Mouse (Mus musculus) stomach, embryonic 14.5 days (tissue): ENCODE measurements at regions not wholly inside any gene's neighbourhood (a gene's known extent, or its start where the extent isn't known, plus 50 kb on each side); places are given as distances from the start of the nearest gene placed in this dataset.
A peak's percentile ranks its signal among the peaks of the same experiment; 100 is the strongest.

Experiments
- ATAC-seq: fragments of 200-750 bp; cut with Nextera tagmentation; 2 replicates; pipeline ENCODE4 v1.8.0; 2017; ENCODE audit warnings: low read depth, moderate TSS enrichment; ENCODE audit not compliant: insufficient number of reproducible peaks, insufficient read depth, low FRiP score
- H3K27ac ChIP-seq: fragments of 300-500 bp; sonication (generic); 2 replicates; pipeline ENCODE4 v1.5.1; 2014; ENCODE audit warnings: mild to moderate bottlenecking, low read length, moderate library complexity, mixed read lengths
- H3K27me3 ChIP-seq: fragments of 300-500 bp; sonication (generic); 2 replicates; pipeline ENCODE4 v1.6.1; 2014; ENCODE audit warnings: low read length, control low read depth, mixed read lengths; ENCODE audit not compliant: control insufficient read depth, insufficient read depth
- H3K36me3 ChIP-seq: fragments of 300-500 bp; sonication (generic); 2 replicates; pipeline ENCODE4 v1.6.1; 2014; ENCODE audit warnings: mild to moderate bottlenecking, control low read depth, low read length, moderate library complexity, mixed read lengths; ENCODE audit not compliant: control insufficient read depth, insufficient read depth
- H3K4me1 ChIP-seq: fragments of 300-500 bp; sonication (generic); 2 replicates; pipeline ENCODE4 v1.6.1; 2014; ENCODE audit warnings: low read length, control low read depth, mixed read lengths; ENCODE audit not compliant: control insufficient read depth, insufficient read depth
- H3K4me2 ChIP-seq: fragments of 300-500 bp; sonication (generic); replicated peaks from 2 replicates; pipeline ENCODE4 v1.6.1; 2014; ENCODE audit warnings: low read depth, low read length, control low read depth
- H3K4me3 ChIP-seq: fragments of 300-500 bp; sonication (generic); 2 replicates; pipeline ENCODE4 v1.5.1; 2014; ENCODE audit warnings: low read depth, low read length, control low read depth
- H3K9ac ChIP-seq: fragments of 300-500 bp; sonication (generic); replicated peaks from 2 replicates; pipeline ENCODE4 v1.6.1; 2014; ENCODE audit warnings: low read depth, mild to moderate bottlenecking, control low read depth, low read length, moderate library complexity, mixed read lengths
- H3K9me3 ChIP-seq: fragments of 300-500 bp; sonication (generic); 2 replicates; pipeline ENCODE4 v1.6.1; 2016; ENCODE audit warnings: low read depth, low read length, control low read depth; ENCODE audit not compliant: control insufficient read depth
- WGBS: fragments of 180-500 bp; shearing (Covaris S2); extraction: QIAGEN DNeasy Blood & Tissue Kit; methylation state at CpG from one replicate; pipeline ENCODE4 v1.1.7; 2014; 5-methylcytosine and 5-hydroxymethylcytosine counted together

DNA sequence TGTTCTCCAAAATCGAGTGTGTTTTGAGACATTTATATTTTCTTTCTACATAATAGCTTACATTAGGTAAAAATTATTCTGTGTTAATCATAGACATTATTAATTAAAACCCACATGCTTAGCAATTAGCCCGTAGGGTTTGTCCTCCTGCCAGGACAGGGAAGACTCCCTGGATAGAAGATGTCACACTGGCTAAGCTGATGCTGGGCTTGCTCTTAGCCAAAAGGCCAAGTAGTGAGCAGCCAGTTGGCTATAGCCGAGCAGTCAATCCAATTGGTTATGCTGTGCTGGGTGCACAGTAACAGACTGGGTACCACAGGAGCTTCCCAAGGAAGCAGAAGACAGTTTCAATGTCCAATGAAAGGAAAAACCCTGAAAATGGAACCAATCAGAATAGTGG lies 166.0 kb upstream of the Rnf219 start:
- H3K27ac ChIP-seq = no peak overlapping the region
- H3K4me1 ChIP-seq = no peaks in the 10 kb centered on the region
- no peak overlapping the region for H3K4me3 ChIP-seq
- no peak for ATAC-seq
- H3K36me3 ChIP-seq = no peaks in the 10 kb centered on the region
- H3K9ac ChIP-seq = no peak overlapping the region
- H3K9me3 ChIP-seq = no peaks in the 10 kb centered on the region
- WGBS = 85% methylated on average over 3 of the region's 3 CpGs
- no peaks in the 10 kb centered on the region for H3K27me3 ChIP-seq
- H3K4me2 ChIP-seq = no peak overlapping the region

DNA sequence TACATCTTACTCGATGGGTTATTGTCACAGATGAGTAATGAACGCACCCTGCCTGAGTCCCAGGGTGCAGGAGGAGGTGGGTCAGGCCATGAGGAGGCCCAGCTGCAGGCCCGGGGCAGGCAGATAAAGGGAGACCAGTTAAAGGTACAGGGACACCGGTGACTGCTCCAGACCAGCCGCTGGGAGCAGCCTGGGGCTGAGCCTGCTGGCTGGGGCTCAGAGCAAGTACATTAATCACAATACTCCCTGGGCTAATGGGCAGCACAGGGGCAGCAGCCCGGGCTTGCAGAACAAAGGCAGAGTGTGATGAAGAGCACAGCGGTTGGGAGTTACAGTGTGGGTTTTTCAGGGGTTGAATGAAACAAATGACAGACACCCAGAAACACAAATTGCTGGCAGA lies 154.4 kb upstream of the Rnf219 start:
- H3K27ac ChIP-seq = no peak overlapping the region
- H3K4me1 ChIP-seq = no peaks in the 10 kb centered on the region
- WGBS = 8% methylated on average over 7 of the region's 7 CpGs
- no peaks in the 10 kb centered on the region for H3K36me3 ChIP-seq
- H3K4me3 ChIP-seq = no peak overlapping the region
- no peak overlapping the region for H3K9ac ChIP-seq
- H3K9me3 ChIP-seq = no peaks in the 10 kb centered on the region
- no peak overlapping the region for H3K4me2 ChIP-seq
- no peaks in the 10 kb centered on the region for H3K27me3 ChIP-seq
- 0 out of 2 replicates have a peak, but pooled peaks have one; percentile 37 for ATAC-seq

DNA sequence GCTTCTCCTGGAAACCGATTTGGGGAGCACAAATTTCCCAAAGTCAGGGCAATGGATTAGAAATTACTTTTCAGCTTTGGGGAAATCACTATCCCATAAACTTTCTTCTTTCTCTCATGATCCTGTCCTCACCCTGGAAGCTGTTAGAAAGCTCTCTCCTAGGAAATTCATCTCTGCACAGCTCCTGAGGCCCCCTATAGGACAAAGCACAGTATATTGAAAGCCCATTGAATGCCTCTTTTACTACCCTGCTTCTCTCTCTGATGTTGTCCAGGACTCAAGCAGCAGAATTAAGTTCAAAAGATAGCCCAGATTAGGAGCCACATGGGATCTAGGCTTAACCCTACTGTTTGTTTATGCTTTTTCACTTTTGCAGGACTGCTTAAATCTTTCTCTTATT lies 139.3 kb upstream of the Rnf219 start:
- Histone ChIP-seq H3K36me3 (no peaks in the 10 kb centered on the region), H3K4me1 (no peaks in the 10 kb centered on the region), H3K27ac (no peak overlapping the region), H3K9ac (no peak overlapping the region), H3K4me3 (no peak overlapping the region), H3K4me2 (no peak overlapping the region), H3K27me3 (no peaks in the 10 kb centered on the region), H3K9me3 (no peaks in the 10 kb centered on the region)
- 65% methylated on average over 1 of the region's 1 CpGs for WGBS
- no peak for ATAC-seq

DNA sequence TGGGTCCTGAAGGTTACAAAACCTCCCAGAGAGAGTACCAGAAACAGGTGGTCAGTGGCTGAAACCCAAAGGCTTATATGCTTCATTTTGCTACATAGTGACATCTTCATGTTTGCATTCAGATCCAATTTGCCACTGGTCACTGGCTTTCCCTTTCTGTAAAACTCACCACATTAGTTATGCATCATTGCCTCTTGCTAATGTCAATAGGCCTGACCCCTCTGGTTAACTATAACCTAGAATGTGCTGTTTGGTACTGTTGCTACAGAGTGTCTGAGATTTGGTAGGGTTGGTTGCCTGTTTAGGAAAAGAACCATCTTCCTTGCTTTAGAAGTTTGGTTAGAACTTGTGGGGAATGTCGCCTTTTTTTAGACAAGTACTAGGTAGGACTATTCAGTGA lies 136.3 kb upstream of the Rnf219 start:
- Histone ChIP-seq H3K27ac (no peak overlapping the region), H3K4me3 (no peak overlapping the region), H3K27me3 (no peaks in the 10 kb centered on the region), H3K36me3 (no peaks in the 10 kb centered on the region), H3K4me2 (no peak overlapping the region), H3K4me1 (no peaks in the 10 kb centered on the region), H3K9me3 (no peaks in the 10 kb centered on the region), H3K9ac (no peak overlapping the region)
- ATAC-seq = no peak
- WGBS = 88% methylated on average over 1 of the region's 1 CpGs

DNA sequence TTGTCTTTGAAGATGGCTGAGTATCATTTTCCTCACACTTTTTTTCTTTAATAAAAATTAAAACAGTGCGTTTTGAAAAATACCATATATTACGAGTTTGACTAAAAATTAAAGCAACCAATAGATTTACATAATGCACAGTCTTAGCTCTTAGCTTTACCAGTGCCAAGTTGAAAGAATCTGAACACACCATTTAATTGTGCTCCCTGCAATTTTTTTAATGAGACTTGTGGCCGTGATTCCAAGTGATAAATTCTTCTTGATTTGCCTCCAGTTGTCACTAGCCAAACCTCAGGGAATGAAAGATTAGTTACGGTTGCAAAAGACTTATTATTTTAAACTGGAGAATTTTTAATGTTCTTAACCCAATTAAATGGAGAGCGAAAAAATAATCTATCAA lies 127.5 kb upstream of the Rnf219 start:
- Histone ChIP-seq H3K36me3 (no peaks in the 10 kb centered on the region), H3K27me3 (no peaks in the 10 kb centered on the region), H3K4me2 (no peak overlapping the region), H3K9ac (no peak overlapping the region), H3K27ac (no peak overlapping the region), H3K9me3 (no peaks in the 10 kb centered on the region), H3K4me1 (no peaks in the 10 kb centered on the region), H3K4me3 (no peak overlapping the region)
- ATAC-seq = no peak
- 85% methylated on average over 5 of the region's 5 CpGs for WGBS

DNA sequence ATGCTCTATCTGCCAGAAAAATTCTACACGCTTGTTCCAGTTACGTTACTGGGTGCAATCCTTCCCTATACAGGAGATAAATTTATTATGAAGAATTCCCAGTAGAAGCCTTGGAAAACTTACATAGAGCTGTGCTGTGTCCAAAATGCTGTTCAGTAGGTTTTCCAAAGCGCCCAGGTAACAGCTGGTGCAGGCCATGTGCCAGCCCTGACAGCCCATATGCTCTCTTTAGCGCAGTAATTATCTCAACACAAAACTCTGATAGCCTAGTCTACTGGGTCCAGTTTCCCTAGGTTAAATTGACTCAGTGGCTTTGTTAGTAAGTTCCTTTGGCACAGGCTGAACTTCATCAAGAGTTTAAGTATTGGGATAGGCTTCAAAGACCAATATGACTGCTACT lies 122.2 kb upstream of the Rnf219 start:
- Histone ChIP-seq H3K4me2 (no peak overlapping the region), H3K36me3 (no peaks in the 10 kb centered on the region), H3K9ac (no peak overlapping the region), H3K27ac (no peak overlapping the region), H3K4me3 (no peak overlapping the region), H3K9me3 (no peaks in the 10 kb centered on the region), H3K27me3 (no peaks in the 10 kb centered on the region), H3K4me1 (no peaks in the 10 kb centered on the region)
- 81% methylated on average over 4 of the region's 4 CpGs for WGBS
- no peak for ATAC-seq

DNA sequence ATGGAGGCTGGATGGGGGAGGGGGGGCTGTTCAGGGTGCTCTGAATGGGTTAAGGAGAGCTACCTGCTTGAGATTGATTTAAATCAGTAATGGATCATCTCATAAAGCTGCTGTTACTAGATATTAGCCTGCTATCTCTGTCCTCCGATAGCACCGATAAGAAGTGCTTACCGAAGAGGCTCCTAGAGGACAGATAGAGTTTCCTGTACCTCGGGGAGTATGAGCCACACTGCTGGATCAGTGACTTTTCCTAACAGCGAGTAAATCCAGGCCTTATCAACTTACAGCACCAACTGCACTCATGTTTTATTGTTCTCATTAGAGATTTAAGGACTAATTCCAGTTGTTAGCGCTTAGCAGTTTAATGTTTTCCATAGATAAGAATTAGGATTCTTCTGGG lies 120.3 kb upstream of the Rnf219 start:
- Histone ChIP-seq H3K27ac (no peak overlapping the region), H3K4me1 (no peaks in the 10 kb centered on the region), H3K27me3 (no peaks in the 10 kb centered on the region), H3K9me3 (no peaks in the 10 kb centered on the region), H3K36me3 (no peaks in the 10 kb centered on the region), H3K9ac (no peak overlapping the region), H3K4me2 (no peak overlapping the region), H3K4me3 (no peak overlapping the region)
- WGBS = 57% methylated on average over 6 of the region's 6 CpGs
- no peak for ATAC-seq

DNA sequence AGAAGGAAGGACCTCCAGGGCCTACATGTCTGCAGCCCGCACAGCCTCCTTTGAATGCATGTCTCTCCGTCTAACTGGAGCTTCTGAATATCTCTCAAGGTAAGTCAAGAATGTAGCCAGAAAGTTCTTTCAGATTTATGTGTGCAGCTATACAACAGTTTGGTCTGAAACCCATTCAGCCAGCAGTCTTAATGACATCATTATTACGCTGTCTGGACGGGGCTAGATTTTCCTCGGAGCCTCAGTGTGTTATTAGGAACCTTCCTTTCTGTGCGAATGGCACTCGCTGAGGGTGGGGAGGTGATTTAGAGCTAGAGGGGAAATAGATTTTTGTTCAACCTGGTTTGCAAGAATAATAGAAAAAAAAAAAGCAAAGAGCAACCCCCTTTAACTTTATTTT lies 116.9 kb upstream of the Rnf219 start:
- H3K9ac ChIP-seq = no peak overlapping the region
- 80% methylated on average over 7 of the region's 7 CpGs for WGBS
- H3K4me2 ChIP-seq = no peak overlapping the region
- H3K27ac ChIP-seq = no peak overlapping the region
- H3K4me1 ChIP-seq = no peaks in the 10 kb centered on the region
- ATAC-seq = no peak
- no peaks in the 10 kb centered on the region for H3K9me3 ChIP-seq
- no peaks in the 10 kb centered on the region for H3K36me3 ChIP-seq
- H3K4me3 ChIP-seq = no peak overlapping the region
- H3K27me3 ChIP-seq = no peaks in the 10 kb centered on the region

DNA sequence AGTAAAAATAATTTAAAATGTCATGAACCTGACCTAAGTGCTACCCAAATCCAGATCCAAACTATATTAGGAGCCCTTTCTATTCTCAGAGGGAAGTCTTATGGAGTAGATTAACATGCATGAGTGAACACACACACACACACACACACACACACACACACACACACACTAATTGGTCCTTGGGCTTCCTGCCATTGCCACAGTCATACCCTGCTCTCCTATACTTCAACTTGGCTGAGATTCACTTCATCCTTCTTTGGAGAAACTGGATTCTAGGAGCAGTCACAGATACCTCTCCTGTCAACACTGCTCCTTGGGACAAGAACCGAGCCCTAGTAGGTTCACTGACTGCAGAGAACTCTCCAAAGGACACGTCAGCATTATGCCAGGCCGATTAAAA lies 89.0 kb upstream of the Rnf219 start:
- WGBS = 79% methylated on average over 3 of the region's 3 CpGs
- no peak for ATAC-seq
- no peaks in the 10 kb centered on the region for H3K27me3 ChIP-seq
- H3K9ac ChIP-seq = no peak overlapping the region
- H3K4me2 ChIP-seq = no peak overlapping the region
- no peaks in the 10 kb centered on the region for H3K36me3 ChIP-seq
- H3K4me1 ChIP-seq = no peaks in the 10 kb centered on the region
- no peak overlapping the region for H3K4me3 ChIP-seq
- no peak overlapping the region for H3K27ac ChIP-seq
- no peaks in the 10 kb centered on the region for H3K9me3 ChIP-seq
